Mouse (Mus musculus) neural tube, embryonic 15.5 days (tissue): Measurements from ENCODE around the gene Fa2h. TPM values are rescaled to one million over a fixed set of nuclear protein-coding genes. Genes with fewer than 3 reads are reported as not detected.

Experiments
- ATAC-seq: fragments of 200-750 bp; cut with Nextera tagmentation; 2 replicates; pipeline ENCODE4 v1.8.0; 2017; ENCODE audit warnings: mild to moderate bottlenecking, moderate TSS enrichment, moderate library complexity; ENCODE audit not compliant: low FRiP score
- H3K27ac ChIP-seq: fragments of 300-500 bp; sonication (generic); replicated peaks from 2 replicates; pipeline ENCODE4 v1.5.1; 2015; ENCODE audit warnings: mild to moderate bottlenecking, inconsistent platforms
- H3K27me3 ChIP-seq: fragments of 300-500 bp; sonication (generic); replicated peaks from 2 replicates; pipeline ENCODE4 v1.6.1; 2015; ENCODE audit warnings: inconsistent platforms
- H3K36me3 ChIP-seq: fragments of 300-500 bp; sonication (generic); 2 replicates; pipeline ENCODE4 v1.6.1; 2015; ENCODE audit warnings: inconsistent platforms
- H3K4me1 ChIP-seq: fragments of 300-500 bp; sonication (generic); 2 replicates; pipeline ENCODE4 v1.6.1; 2015; ENCODE audit warnings: inconsistent platforms
- H3K4me2 ChIP-seq: fragments of 300-500 bp; sonication (generic); 2 replicates; pipeline ENCODE4 v1.6.1; 2015; ENCODE audit warnings: inconsistent platforms, mild to moderate bottlenecking, moderate library complexity
- H3K4me3 ChIP-seq: fragments of 300-500 bp; sonication (generic); replicated peaks from 2 replicates; pipeline ENCODE4 v1.5.1; 2015; ENCODE audit warnings: mild to moderate bottlenecking, inconsistent platforms
- H3K9ac ChIP-seq: fragments of 300-500 bp; sonication (generic); replicated peaks from 2 replicates; pipeline ENCODE4 v1.6.1; 2015; ENCODE audit warnings: mild to moderate bottlenecking, inconsistent platforms
- H3K9me3 ChIP-seq: fragments of 300-500 bp; sonication (generic); replicated peaks from 2 replicates; pipeline ENCODE4 v1.6.1; 2016; ENCODE audit warnings: inconsistent platforms
- WGBS: fragments of 180-500 bp; shearing (Covaris S2); methylation state at CpG from one replicate; pipeline ENCODE4 v1.1.7; 2015; ENCODE audit warnings: mixed read lengths; 5-methylcytosine and 5-hydroxymethylcytosine counted together
- polyA plus RNA-seq: library from polyadenylated mRNA; unstranded; fragments of >200 nt; fragmentation: Nextera tagmentation; extraction: Ambion mirVana; gene quantifications from 2 replicates; pipeline ENCODE4 v1.2.1, GENCODE M21; 2015

Fa2h gene
- polyA plus RNA-seq, 1 experiment from 2014 or later, result 0.86 TPM

DNA sequence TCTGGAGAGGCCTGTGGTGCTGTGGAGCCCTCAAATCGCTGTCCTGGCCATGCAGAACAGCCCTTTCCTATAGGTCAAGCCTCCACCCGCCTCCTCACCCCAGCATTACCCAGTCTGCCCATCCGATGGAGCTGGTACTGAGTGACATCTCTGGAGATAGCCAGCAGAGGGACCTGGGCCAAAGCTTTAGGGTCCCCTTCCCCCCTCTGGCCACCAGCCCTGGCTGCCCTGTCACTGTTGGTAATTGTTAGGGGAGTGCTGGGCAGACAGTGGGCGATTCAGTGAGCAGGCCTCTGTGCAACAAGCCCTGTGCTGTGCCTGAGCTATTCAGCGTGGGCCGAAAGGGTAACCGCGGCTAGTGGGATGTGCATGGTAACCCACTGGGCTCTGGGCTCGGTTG is 40.1 kb downstream of the Fa2h start:
- Histone ChIP-seq H3K27ac (no peak overlapping the region), H3K9ac (no peak overlapping the region), H3K9me3 (no peaks in the 10 kb centered on the region), H3K36me3 (no peaks in the 10 kb centered on the region), H3K27me3 (no peaks in the 10 kb centered on the region), H3K4me2 (no peak overlapping the region), H3K4me1 (no peaks in the 10 kb centered on the region), H3K4me3 (no peak overlapping the region)
- 77% methylated on average over 9 of the region's 9 CpGs for WGBS
- ATAC-seq, result no peak

DNA sequence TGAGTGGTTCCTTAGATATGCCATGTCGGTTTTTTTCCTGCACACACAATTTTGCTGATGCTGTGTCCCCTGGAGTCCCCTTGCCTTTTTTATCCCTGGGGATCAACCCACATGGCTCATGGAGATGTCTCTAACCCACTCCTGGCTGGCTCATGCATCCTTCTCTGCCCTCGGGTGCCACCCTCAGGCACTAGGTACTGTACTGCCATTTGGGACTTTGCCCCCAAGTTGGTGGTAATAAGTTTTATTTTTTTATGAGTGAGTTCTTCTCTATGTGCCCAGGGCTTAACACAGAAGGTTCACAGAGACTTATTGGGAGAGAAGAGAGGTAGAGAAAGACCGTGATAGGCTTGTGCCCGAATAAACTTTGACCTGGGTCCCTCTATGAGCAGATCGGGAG is 41.3 kb downstream of the Fa2h start:
- no peak for ATAC-seq
- no peaks in the 10 kb centered on the region for H3K9me3 ChIP-seq
- 93% methylated on average over 5 of the region's 5 CpGs for WGBS
- H3K4me2 ChIP-seq, result no peak overlapping the region
- H3K4me3 ChIP-seq, result no peak overlapping the region
- no peak overlapping the region for H3K27ac ChIP-seq
- H3K36me3 ChIP-seq, result no peaks in the 10 kb centered on the region
- H3K4me1 ChIP-seq, result no peaks in the 10 kb centered on the region
- no peaks in the 10 kb centered on the region for H3K27me3 ChIP-seq
- H3K9ac ChIP-seq, result no peak overlapping the region

DNA sequence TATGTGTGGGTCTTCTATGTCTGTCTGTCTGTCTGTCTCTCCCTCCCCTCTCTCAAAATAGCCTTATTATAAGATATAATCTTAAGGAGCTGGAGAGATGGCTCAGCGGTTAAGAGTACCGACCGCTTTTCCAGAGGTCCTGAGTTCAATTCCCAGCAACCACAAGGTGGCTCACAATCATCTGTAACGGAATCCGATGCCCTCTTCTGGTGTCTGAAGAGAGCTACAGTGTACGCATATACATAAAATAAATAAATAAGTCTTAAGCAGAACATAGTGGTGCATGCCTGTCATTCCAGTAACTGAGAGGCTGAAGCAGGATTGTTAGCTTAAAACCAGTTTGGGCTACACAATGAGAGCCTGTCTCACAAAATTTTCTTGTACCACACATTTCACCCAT is 43.0 kb downstream of the Fa2h start:
- Histone ChIP-seq H3K27ac (no peak overlapping the region), H3K36me3 (no peaks in the 10 kb centered on the region), H3K4me3 (no peak overlapping the region), H3K9me3 (no peaks in the 10 kb centered on the region), H3K27me3 (no peaks in the 10 kb centered on the region), H3K4me2 (no peak overlapping the region), H3K4me1 (no peaks in the 10 kb centered on the region), H3K9ac (no peak overlapping the region)
- 85% methylated on average over 6 of the region's 6 CpGs for WGBS
- ATAC-seq, result no peak

DNA sequence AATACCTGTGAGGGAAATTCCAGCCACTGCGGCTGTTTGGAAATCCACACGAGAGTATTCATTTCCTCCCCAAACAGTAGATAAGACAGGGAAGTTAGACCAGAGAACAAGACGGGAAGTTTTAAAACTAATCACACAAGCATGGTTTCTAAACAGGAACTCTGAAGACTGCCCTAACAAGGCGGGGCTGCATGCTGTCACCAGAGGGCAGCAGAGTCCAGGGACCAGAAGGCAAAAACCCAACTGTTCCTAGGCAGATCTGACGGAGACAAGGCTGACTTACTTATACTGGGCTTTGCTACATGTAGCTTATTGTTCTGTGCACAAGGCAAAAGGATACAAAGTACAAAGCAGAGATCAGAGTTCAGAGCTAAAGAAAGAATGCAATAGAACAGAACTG is 50.4 kb downstream of the Fa2h start:
- Histone ChIP-seq H3K9me3 (no peaks in the 10 kb centered on the region), H3K9ac (no peak overlapping the region), H3K36me3 (no peaks in the 10 kb centered on the region), H3K27me3 (peaks cover 16% of the 10 kb centered on the region; the same call in 1 of the 2 replicates), H3K27ac (no peak overlapping the region), H3K4me2 (no peak overlapping the region), H3K4me3 (no peak overlapping the region), H3K4me1 (peaks cover under 1% of the 10 kb centered on the region; the same call in 1 of the 2 replicates)
- no peak; the same call in 1 of the 2 replicates for ATAC-seq
- 23% methylated on average over 5 of the region's 5 CpGs for WGBS

DNA sequence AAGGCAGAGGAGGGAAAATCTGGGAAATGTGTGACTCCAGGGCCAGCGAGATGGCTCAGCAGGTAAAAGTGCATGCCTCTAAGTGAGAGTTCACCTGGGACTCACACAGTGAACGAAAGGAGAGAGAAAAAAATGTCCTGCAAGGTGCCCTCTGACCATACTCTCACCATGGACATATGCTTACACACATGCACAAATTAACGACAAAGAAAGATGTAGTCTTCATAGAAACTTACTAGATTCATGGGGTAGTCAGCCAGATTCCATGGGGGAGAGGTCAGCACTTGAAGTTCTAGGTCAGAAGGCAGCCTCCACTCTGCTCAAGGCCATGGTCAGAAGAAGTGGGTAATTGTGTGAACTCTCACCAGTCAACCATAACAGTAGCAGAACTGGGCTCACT is 53.4 kb downstream of the Fa2h start:
- peaks cover 8% of the 10 kb centered on the region for H3K4me1 ChIP-seq
- H3K9me3 ChIP-seq, result no peaks in the 10 kb centered on the region
- H3K27me3 ChIP-seq, result peaks cover 21% of the 10 kb centered on the region; the same call in 1 of the 2 replicates
- WGBS, result 82% methylated on average over 3 of the region's 3 CpGs
- H3K27ac ChIP-seq, result no peak overlapping the region
- H3K36me3 ChIP-seq, result no peaks in the 10 kb centered on the region
- no peak overlapping the region for H3K4me2 ChIP-seq
- ATAC-seq, result no peak
- H3K4me3 ChIP-seq, result no peak overlapping the region
- no peak overlapping the region for H3K9ac ChIP-seq

DNA sequence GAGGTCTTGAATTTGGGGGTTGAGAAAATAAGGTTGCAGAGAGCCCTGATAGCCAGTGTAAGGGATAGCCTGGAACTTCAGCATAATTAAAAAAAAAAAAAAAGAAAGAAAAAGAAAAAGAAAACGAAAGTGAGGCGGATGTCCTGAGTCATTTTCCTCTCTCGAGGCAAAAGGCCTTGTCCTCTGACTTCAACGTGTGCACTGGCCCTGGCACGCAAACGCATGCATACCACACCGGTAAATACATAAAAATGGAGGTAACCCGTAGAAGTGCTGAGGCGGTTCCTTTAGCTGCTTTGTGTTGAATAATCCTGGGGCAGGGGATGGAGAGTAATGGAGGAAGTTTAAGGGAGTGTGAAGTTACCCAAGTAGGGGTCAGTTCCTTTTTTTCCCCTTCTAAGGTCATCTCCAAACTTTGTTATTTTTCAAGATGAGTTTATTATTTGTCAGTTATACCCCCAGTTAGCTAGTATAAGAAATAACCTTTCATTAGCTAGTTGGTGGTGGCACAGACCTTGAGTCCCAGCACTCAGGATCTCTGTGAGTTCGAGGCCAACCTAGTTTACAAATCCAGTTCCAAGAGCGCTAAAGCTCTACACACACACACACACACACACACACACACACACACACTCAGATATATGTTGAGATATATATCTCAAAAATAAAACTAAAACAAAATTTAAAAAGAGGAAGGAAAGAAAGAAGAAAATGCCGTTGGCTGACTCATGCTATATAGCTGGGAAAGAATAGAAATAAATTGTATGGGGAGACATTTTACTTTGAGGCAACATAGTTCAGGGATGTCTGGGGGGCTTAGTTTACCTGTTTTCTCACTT is 55.0 kb downstream of the Fa2h start:
- no peak overlapping the region for H3K9ac ChIP-seq
- H3K9me3 ChIP-seq, result no peaks in the 10 kb centered on the region
- 48% methylated on average over 12 of the region's 12 CpGs for WGBS
- H3K27ac ChIP-seq, result no peak overlapping the region
- no peak for ATAC-seq
- H3K4me1 ChIP-seq, result peaks cover 8% of the 10 kb centered on the region
- no peaks in the 10 kb centered on the region for H3K36me3 ChIP-seq
- peaks cover 21% of the 10 kb centered on the region; the same call in 1 of the 2 replicates for H3K27me3 ChIP-seq
- peak overlapping the region; percentile 73 for H3K4me2 ChIP-seq
- H3K4me3 ChIP-seq, result peak overlapping the region; percentile 39

DNA sequence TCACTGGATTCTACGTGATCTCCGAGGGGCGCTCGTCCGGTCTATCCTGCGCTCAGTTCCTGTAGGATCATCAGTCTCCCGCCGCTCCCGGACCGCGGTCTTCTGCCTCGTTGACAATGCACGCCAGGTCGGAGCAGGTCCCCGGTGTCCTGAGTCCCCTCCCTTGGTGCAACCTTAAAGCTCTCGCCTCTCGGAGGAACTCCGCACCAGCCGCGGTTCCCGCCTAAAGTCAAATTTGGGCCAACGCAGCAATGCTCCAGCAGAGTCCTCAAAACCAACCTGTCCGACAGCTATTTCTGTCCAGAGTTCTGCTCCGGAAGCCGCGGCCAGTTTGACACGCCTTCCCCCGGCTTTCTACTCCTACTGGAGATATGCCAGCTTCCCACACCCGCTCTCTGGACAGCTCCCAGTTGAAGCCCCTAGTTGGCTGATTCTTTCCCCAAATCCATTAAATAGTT is 55.7 kb downstream of the Fa2h start, which contains the start of gene Mlkl:
Mlkl (minus strand) TSS at position 288 of the 458 bp plus-strand sequence.
- Histone ChIP-seq H3K27me3 (peaks cover 21% of the 10 kb centered on the region; the same call in 1 of the 2 replicates), H3K4me2 (peak within 1 kb of the TSS; percentile 73), H3K9me3 (no peaks in the 10 kb centered on the region), H3K4me3 (peak within 1 kb of the TSS; percentile 39), H3K27ac (no peak within 1 kb of the TSS), H3K9ac (peak within 1 kb of the TSS; percentile 45; the same call in 1 of the 2 replicates), H3K36me3 (no peaks in the 10 kb centered on the region), H3K4me1 (peaks cover 8% of the 10 kb centered on the region)
- ATAC-seq, result no peak
- WGBS, result under 1% methylated on average over 29 of the region's 29 CpGs

DNA sequence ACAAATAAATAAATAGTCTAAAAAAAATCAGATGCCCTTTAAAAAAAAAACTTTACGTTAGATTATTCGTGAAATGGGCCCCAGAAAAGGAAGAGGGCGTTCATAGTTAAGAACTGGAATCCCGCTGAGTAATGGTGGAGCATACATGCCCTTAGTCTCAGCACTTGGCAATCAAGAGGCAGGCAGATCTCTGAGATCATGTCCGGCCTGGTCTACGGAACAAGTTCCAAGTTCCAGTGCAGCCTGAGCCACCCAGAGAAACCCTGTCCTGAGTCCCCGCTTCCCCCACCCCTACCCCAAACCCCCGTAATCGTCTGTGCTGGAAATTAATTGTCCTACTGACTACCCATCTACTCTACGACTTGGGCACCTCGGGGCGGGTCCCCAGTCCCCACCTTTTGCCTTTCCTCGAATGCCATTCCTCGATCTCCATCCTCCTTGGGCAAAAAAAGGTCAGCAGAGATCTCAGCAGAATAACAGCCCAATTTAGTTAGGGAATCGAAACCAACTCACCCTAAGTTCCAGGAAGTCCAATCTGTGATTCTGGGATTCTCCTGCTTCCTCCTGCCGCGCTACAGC is 56.2 kb downstream of the Fa2h start:
- Histone ChIP-seq H3K4me1 (peaks cover 8% of the 10 kb centered on the region), H3K4me2 (peak overlapping the region; percentile 73), H3K9ac (peak overlapping the region; percentile 45; the same call in 1 of the 2 replicates), H3K27ac (no peak overlapping the region), H3K4me3 (peak overlapping the region; percentile 39), H3K9me3 (no peaks in the 10 kb centered on the region), H3K27me3 (peaks cover 21% of the 10 kb centered on the region; the same call in 1 of the 2 replicates), H3K36me3 (no peaks in the 10 kb centered on the region)
- 28% methylated on average over 17 of the region's 17 CpGs for WGBS
- no peak for ATAC-seq

DNA sequence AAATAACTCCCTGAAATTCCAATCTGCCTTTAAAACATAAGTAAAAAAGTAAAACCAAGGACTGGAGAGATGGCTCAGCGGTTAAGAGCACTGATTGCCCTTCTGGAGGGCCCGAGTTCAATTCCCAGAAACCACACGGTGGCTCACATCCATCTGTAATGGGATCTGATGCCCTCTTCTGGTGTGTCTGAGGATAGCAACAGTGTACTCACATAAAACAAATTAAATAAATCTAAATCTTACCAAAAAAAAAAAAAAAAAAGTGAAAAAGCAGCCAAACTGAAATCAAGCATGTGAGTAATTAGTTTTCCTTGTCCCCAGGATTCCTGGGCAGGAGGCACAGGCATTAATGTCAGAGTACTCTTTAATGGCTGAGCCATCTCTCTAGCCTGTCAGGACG is 56.9 kb downstream of the Fa2h start:
- ATAC-seq, result no peak
- peaks cover 8% of the 10 kb centered on the region for H3K4me1 ChIP-seq
- H3K27me3 ChIP-seq, result peaks cover 21% of the 10 kb centered on the region; the same call in 1 of the 2 replicates
- H3K4me2 ChIP-seq, result no peak overlapping the region
- H3K36me3 ChIP-seq, result no peaks in the 10 kb centered on the region
- H3K27ac ChIP-seq, result no peak overlapping the region
- no peaks in the 10 kb centered on the region for H3K9me3 ChIP-seq
- H3K4me3 ChIP-seq, result no peak overlapping the region
- WGBS, result 85% methylated on average over 4 of the region's 4 CpGs
- no peak overlapping the region for H3K9ac ChIP-seq

DNA sequence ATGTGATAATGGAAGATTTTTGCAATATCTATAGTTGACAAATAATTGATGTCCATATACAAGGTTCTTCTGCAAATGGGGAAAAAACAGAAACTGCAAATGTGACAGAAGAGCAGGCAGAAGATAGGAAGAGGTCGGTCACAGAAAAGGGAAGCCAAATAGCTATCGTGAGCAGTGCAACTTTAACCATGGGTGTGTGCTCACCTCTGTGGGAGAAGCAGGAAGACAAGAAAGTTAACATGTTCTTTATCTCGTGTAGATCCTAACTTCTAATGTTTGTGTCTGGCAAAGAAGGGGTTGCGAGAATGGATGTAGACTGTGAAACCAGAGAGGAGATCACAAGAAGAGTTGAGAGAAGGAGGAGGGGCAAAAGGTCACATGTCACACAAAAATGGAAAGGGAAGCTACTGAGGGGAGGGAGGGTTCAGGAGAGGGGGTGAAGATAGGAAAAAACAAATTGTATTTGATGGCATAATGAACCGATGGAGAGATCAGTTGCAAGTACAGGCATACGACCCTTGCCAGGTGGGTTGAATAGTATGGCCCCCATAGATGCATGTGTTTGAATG is 68.3 kb downstream of the Fa2h start:
- Histone ChIP-seq H3K27me3 (no peaks in the 10 kb centered on the region), H3K9me3 (no peaks in the 10 kb centered on the region; the same call in 1 of the 2 replicates), H3K36me3 (no peaks in the 10 kb centered on the region), H3K4me3 (no peak overlapping the region), H3K4me1 (no peaks in the 10 kb centered on the region), H3K9ac (no peak overlapping the region), H3K4me2 (no peak overlapping the region), H3K27ac (no peak overlapping the region)
- 89% methylated on average over 6 of the region's 6 CpGs for WGBS
- ATAC-seq, result no peak

DNA sequence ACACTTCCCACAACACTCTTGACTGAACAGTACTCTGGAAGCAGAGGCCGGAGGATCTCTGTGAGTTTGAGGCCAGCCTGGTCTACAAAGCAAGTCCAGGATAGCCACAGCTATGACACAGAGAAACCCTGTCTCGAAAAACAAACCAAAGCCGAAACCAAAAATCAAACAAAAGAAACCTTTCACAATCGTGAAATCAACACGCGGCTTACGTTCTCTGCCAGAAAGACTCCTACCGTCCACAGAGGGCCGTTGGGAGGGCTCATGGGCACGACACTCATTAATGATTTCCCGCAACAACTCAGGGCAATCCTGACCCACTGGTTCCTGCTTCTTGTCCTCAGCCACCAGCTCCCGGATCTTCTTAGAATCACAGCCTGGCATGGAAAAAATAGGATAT is 78.9 kb downstream of the Fa2h start:
- H3K27me3 ChIP-seq, result no peaks in the 10 kb centered on the region
- H3K36me3 ChIP-seq, result no peaks in the 10 kb centered on the region
- no peak overlapping the region for H3K27ac ChIP-seq
- no peak overlapping the region for H3K4me3 ChIP-seq
- 88% methylated on average over 12 of the region's 12 CpGs for WGBS
- no peak overlapping the region for H3K9ac ChIP-seq
- no peaks in the 10 kb centered on the region for H3K4me1 ChIP-seq
- no peaks in the 10 kb centered on the region for H3K9me3 ChIP-seq
- no peak overlapping the region for H3K4me2 ChIP-seq
- no peak for ATAC-seq
